Mouse (Mus musculus): ENCODE results near the gene Tspan15.

DNA sequence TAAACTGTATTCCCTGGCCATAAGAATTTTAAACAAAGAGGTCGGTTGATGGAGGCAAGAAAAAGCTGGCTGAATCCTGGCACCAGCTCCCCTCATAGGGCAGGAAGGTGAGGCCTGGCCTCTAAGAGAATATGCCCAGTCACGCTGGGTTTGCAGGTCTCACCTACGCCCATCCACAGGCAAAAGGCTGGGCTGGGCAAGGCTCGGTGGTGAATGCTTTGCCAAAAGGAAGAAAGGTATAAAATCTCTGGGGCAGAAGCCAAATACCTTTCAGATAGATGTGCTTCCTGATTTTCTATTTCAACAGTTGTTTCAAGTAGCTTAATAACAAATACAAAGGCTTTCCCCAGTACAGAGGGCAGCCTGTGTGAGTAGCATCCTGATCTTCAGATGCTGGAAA, 48.6 kb upstream of the Tspan15 start:
- TF ChIP-seq ZNF384 (IDR thresholded peaks at IDR 0.05; ENCODE audit: low read depth, low read length) (no peak), CTCF (IDR thresholded peaks at IDR 0.05 in 2 of 3, conservative IDR thresholded peaks at IDR 0.05 in 1 of 3; ENCODE audit: control insufficient read depth in 1 of 3, insufficient read depth in 1 of 3, low read depth in 2 of 3, low read length in 3 of 3, poor library complexity in 1 of 3, severe bottlenecking in 1 of 3) (no peak), ZC3H11A (IDR thresholded peaks at IDR 0.05; ENCODE audit: low read depth, low read length) (no peak), HCFC1 (IDR thresholded peaks at IDR 0.05; ENCODE audit: low read depth, low read length) (no peak)

Measured in MEL (cell line).